Mouse (Mus musculus) thymus, postnatal 0 days (tissue): ENCODE results near the gene Glo1. TPM values are rescaled to one million over a fixed set of nuclear protein-coding genes. Genes with fewer than 3 reads are reported as not detected.

Experiments used
- DNase-seq: peaks from one replicate; pipeline ENCODE4 v3.0.0-alpha.2; 2015; ENCODE audit warnings: low spot score
- polyA plus RNA-seq: library from polyadenylated mRNA; unstranded; fragments of >200 nt; fragmentation: Nextera tagmentation; extraction: Ambion mirVana; gene quantifications from 2 replicates; pipeline ENCODE4 v1.2.1, GENCODE M21; 2015

The Glo1 gene
- polyA plus RNA-seq, 1 experiment from 2014 or later, result 200 TPM

GRCm38 (mm10) chr17:30539098-30539497, 87.6 kb downstream of the Glo1 start:
- DNase-seq, result no peak

DNA sequence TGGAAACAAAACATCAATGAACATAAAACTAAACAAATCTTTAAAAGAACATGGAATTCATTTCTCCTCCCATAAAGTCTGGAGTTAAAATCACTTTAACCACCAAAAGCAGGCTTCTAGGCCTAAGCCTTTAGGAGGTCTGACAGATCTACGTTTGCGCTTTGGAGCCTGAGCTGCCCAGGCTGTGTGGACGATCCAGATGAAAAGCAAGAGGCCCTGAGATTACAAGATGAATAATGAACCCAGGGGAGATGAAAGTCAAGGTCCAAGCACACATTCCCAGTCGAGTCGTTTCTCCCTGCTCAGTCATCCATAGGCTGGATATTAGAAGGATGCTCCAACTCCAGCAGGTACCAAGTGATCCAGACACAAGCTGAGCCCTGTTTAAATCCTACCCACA, 90.0 kb downstream of the Glo1 start:
- no peak for DNase-seq

Other genes with a start within 250 kb of the Glo1 start
- gene Btbd9, start 50.4 kb downstream of the Glo1 start, polyA plus RNA-seq, result 42.7 and 51.9 TPM in 2 replicates
- 12.6 and 14.8 TPM in 2 replicates for gene Dnah8, start 2.5 kb downstream of the Glo1 start, polyA plus RNA-seq